Mouse (Mus musculus): ENCODE measurements around the gene Gm36864. TPM values are rescaled to one million over a fixed set of nuclear protein-coding genes. Genes with fewer than 3 reads are reported as not detected.
A peak's percentile ranks its signal among the peaks of the same experiment; 100 is the strongest.
"Not testable (repeated sequence)": the region's sequence is repeated elsewhere in the genome, so short reads cannot be mapped to it uniquely, and the experiment has no call there.

Gm36864 gene
- polyA plus RNA-seq (2015; fragmentation: Nextera tagmentation; extraction: Ambion mirVana), result not detected in 2 replicates

GRCm38 (mm10) chr7:44235909-44236308, at the start of gene Gm36864:
Gene Gm36864 (plus strand): TSS chr7:44236177.
- DNase-seq (ENCODE audit: low spot score), result no peak

- DNase-seq (ENCODE audit: low spot score), result not testable (repeated sequence)
These were observed 49.5 kb upstream of the Gm36864 start for GRCm38 (mm10) chr7:44186516-44186915.

DNA sequence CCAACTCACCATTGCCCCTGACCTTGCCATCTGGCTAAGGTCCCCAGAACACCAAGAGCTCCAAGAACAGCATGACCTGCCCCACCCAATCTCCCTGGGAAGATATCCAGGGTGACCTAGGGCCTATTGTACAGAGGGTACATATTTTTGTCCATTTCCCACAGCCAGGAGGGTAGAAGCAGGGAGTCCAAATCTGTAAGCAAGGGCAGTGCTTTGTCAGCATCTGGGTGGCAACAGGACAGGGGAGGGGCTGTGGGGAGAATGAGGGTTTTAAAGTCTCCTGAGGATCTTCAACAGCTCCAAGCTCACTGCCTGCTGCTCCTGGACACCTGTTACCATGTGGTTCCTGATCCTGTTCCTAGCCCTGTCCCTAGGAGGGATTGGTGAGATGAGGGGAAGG, 48.0 kb upstream of the Gm36864 start, which contains the start of gene Klk1b24:
TSS of gene Klk1b24 (plus strand) at position 301 of the 400 bp plus-strand sequence.
- DNase-seq (ENCODE audit: low spot score), result not testable (repeated sequence)

DNA sequence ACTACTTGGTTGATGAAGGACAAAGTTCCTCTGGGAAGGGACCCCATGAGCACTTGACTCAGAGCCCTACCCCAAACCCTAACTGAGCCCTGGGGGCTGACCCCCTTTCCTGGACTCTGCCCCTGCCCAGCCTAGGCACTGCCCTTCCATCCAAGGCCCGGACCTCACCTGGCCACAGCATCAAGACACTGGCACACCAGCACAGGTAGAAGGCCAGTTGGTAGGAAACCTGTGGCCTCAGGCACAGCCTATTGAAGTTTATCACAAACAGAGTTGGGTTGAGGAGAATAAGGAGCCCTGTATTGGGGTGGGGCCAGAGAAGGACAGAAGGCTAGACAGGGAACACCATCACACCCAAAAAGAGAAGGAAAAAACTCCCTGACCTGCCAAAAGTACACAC, 42.5 kb upstream of the Gm36864 start:
- not testable (repeated sequence) for DNase-seq (ENCODE audit: low spot score)

- DNase-seq (ENCODE audit: low spot score), result no peak
These were observed 38.1 kb upstream of the Gm36864 start, which contains the start of gene Klk1b3 for GRCm38 (mm10) chr7:44197891-44198290. Gene Klk1b3 (plus strand): TSS chr7:44198191.

DNA sequence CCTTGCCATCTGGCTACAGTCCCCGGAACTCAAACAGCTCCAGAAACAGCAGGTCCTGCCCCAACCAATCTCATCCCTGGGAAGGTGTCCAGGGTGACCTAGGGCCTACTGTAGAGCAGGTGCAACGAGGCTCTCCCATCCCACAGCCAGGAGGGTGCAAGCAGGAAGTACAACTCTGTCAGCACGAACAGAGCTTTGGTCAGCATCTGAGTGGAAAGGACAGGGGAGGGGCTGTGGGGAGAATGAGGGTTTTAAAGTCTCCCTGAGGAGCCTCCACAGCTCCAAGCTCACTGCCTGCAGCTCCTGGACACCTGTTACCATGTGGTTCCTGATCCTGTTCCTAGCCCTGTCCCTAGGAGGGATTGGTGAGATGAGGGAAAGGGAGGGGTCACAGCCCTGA, 28.8 kb upstream of the Gm36864 start, which contains the start of gene Klk1b4:
TSS of gene Klk1b4 (plus strand) at position 301 of the 400 bp plus-strand sequence.
- not testable (repeated sequence) for DNase-seq (ENCODE audit: low spot score)

DNA sequence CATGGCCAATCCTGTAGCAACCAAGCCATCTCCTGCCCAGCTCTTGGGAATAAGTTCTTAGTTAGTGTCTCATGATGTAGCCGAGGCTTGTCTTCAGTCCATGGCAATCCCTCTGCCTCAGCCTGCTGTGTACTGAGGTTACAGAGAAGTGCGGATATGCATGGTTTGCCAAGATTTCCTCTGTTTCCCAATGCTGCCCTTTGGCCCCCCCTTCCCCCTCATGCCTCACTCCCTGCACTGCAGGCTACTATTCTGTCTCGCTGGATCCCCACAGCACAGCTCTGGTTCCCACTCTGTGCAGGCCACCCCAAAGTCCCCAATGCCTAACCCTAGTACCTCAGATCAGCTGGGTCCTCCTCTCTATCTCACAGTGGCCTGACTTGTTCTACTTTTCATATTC, 27.7 kb upstream of the Gm36864 start:
- no peak for DNase-seq (ENCODE audit: low spot score)

- no peak for DNase-seq (ENCODE audit: low spot score)
These were observed 20.3 kb upstream of the Gm36864 start, which contains the start of gene Klk1b5 for GRCm38 (mm10) chr7:44215645-44216044. Gene Klk1b5 (plus strand): TSS chr7:44215945.

GRCm38 (mm10) chr7:44221601-44222000, 14.4 kb upstream of the Gm36864 start:
- DNase-seq (ENCODE audit: low spot score), result not testable (repeated sequence)

GRCm38 (mm10) chr7:44222335-44222734, 13.6 kb upstream of the Gm36864 start:
- not testable (repeated sequence) for DNase-seq (ENCODE audit: low spot score)

DNA sequence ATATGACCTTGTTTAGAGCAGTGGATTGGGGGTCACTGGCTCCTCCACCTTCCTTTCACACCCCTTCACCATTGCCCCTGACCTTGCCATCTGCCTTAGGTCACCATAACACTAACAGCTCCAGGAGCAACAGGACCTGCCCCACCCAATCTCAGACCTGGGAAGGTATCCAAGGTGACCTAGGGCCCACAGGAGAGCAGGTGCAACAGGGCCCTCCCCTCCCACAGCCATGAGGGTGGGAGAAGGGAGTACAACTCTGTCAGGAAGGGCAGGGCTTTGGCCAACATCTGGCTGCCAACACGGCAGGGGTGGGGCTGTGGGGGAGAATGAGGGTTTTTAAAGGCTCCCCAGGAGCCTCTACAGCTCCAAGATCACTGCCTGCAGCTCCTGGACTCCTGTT, 10.9 kb upstream of the Gm36864 start, which contains the start of gene Klk1:
TSS of gene Klk1 (plus strand) at position 285 of the 400 bp plus-strand sequence.
- no peak for DNase-seq (ENCODE audit: low spot score)

GRCm38 (mm10) chr7:44239913-44240312, 3.9 kb downstream of the Gm36864 start:
- DNase-seq (ENCODE audit: low spot score), result no peak

DNA sequence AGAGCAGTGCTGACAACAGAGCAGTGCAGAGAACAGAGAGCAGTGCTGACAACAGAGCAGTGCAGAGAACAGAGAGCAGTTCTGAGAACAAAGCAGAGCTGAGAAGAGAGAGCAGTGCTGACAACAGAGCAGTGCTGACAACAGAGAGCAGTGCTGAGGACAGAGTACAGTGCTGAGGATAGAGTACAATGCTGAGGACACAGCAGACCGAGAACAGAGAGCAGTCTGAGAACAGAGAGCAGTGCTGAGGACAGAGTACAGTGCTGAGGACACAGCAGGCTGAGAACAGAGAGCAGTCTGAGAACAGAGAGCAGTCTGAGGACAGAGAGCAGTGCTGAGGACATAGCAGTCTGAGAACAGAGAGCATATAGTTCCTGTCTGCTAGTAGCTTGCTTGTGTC, 4.7 kb downstream of the Gm36864 start:
- DNase-seq (ENCODE audit: low spot score), result no peak

GRCm38 (mm10) chr7:44241163-44241562, 5.2 kb downstream of the Gm36864 start:
- no peak for DNase-seq (ENCODE audit: low spot score)

- DNase-seq (ENCODE audit: low spot score), result no peak
These were observed 8.1 kb downstream of the Gm36864 start for GRCm38 (mm10) chr7:44244080-44244479.

GRCm38 (mm10) chr7:44246055-44246983, 10.3 kb downstream of the Gm36864 start, which contains the start of the genes 1700028J19Rik and 2410002F23Rik:
Gene 1700028J19Rik (minus strand): TSS chr7:44246695.
Gene 2410002F23Rik (plus strand): TSS chr7:44246722.
- DNase-seq (ENCODE audit: low spot score), result peak; percentile 92

DNA sequence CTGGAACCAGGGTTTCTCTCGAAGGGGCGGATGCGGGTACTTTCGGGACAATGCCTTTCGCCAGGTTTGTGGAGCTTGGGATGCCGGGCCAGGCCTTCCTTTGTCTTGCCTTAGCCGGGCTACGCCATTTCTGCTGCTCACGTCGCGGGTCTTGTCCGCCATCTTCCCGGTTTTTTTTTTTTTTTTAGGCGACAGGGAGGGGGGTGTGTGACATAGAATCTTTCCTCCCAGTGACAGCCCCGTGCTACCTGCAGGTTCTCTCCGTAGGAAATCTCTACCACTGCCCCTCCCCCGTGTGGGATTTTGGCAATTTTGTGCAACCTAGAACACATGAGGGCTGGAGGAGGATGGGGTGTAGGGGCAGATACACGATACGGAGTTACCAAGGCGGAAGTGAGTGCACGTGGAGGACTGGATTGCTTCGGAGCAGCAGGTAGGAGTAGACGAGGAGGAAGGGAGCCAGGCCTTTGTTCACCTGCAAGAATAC, 11.1 kb downstream of the Gm36864 start:
- peak; percentile 65 for DNase-seq (ENCODE audit: low spot score)

- no peak for DNase-seq (ENCODE audit: low spot score)
These were observed 12.0 kb downstream of the Gm36864 start for GRCm38 (mm10) chr7:44247971-44248370.

- no peak for DNase-seq (ENCODE audit: low spot score)
These were observed 13.3 kb downstream of the Gm36864 start for GRCm38 (mm10) chr7:44249248-44249647.

GRCm38 (mm10) chr7:44250732-44251275, 14.8 kb downstream of the Gm36864 start:
- not testable (repeated sequence) for DNase-seq (ENCODE audit: low spot score)

DNA sequence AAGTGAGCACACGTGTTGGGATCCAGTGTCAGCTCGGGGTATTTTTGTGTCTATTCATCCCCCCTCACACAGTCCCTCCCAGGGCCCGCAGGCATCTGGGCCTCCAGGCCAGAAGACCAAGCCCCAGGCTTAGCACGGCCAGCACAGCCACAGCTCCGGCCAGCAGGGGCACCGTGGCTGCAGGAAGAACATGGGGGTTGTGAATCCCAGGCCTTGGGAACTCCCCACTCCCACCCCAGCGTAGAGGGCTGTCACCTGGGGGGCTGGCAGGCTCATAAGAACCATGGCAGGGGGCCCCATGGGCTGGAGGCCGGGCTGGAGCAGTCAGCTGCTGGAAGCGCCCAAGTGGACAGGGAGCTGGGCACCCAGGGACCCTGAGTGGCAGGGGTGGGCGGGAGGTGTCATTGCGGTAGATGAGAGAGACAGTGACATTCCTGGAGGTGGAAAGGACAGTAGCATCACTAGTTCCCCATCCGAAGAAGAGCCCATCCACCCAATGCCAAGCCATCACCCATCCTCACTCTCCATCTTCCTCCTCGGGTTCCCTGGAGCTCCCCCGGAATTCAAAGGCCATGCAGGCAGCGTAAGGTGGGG, 17.1 kb downstream of the Gm36864 start:
- no peak for DNase-seq (ENCODE audit: low spot score)

All from thymus, postnatal 0 days (tissue).